Mouse (Mus musculus) neural tube, embryonic 15.5 days (tissue): ENCODE data around the gene Adcy7. TPM values are rescaled to one million over a fixed set of nuclear protein-coding genes. Genes with fewer than 3 reads are reported as not detected.
A peak's percentile ranks its signal among the peaks of the same experiment; 100 is the strongest.

Experiments used
- ATAC-seq: fragments of 200-750 bp; cut with Nextera tagmentation; 2 replicates; pipeline ENCODE4 v1.8.0; 2017; ENCODE audit warnings: mild to moderate bottlenecking, moderate TSS enrichment, moderate library complexity; ENCODE audit not compliant: low FRiP score
- H3K27ac ChIP-seq: fragments of 300-500 bp; sonication (generic); replicated peaks from 2 replicates; pipeline ENCODE4 v1.5.1; 2015; ENCODE audit warnings: mild to moderate bottlenecking, inconsistent platforms
- H3K27me3 ChIP-seq: fragments of 300-500 bp; sonication (generic); replicated peaks from 2 replicates; pipeline ENCODE4 v1.6.1; 2015; ENCODE audit warnings: inconsistent platforms
- H3K36me3 ChIP-seq: fragments of 300-500 bp; sonication (generic); 2 replicates; pipeline ENCODE4 v1.6.1; 2015; ENCODE audit warnings: inconsistent platforms
- H3K4me1 ChIP-seq: fragments of 300-500 bp; sonication (generic); 2 replicates; pipeline ENCODE4 v1.6.1; 2015; ENCODE audit warnings: inconsistent platforms
- H3K4me2 ChIP-seq: fragments of 300-500 bp; sonication (generic); 2 replicates; pipeline ENCODE4 v1.6.1; 2015; ENCODE audit warnings: inconsistent platforms, mild to moderate bottlenecking, moderate library complexity
- H3K4me3 ChIP-seq: fragments of 300-500 bp; sonication (generic); replicated peaks from 2 replicates; pipeline ENCODE4 v1.5.1; 2015; ENCODE audit warnings: mild to moderate bottlenecking, inconsistent platforms
- H3K9ac ChIP-seq: fragments of 300-500 bp; sonication (generic); replicated peaks from 2 replicates; pipeline ENCODE4 v1.6.1; 2015; ENCODE audit warnings: mild to moderate bottlenecking, inconsistent platforms
- H3K9me3 ChIP-seq: fragments of 300-500 bp; sonication (generic); replicated peaks from 2 replicates; pipeline ENCODE4 v1.6.1; 2016; ENCODE audit warnings: inconsistent platforms
- WGBS: fragments of 180-500 bp; shearing (Covaris S2); methylation state at CpG from one replicate; pipeline ENCODE4 v1.1.7; 2015; ENCODE audit warnings: mixed read lengths; 5-methylcytosine and 5-hydroxymethylcytosine counted together
- polyA plus RNA-seq: library from polyadenylated mRNA; unstranded; fragments of >200 nt; fragmentation: Nextera tagmentation; extraction: Ambion mirVana; gene quantifications from 2 replicates; pipeline ENCODE4 v1.2.1, GENCODE M21; 2015

Adcy7 gene
- 6.0 and 10.7 TPM in 2 replicates for polyA plus RNA-seq

GRCm38 (mm10) chr8:88272231-88273050 is at the start of gene Adcy7:
TSS of gene Adcy7 (plus strand) at chr8:88272403.
- Histone ChIP-seq H3K36me3 (no peaks in the 10 kb centered on the region), H3K4me3 (peak within 1 kb of the TSS; percentile 45), H3K9ac (peak within 1 kb of the TSS; percentile 54), H3K4me2 (peak within 1 kb of the TSS; percentile 82), H3K27ac (no peak within 1 kb of the TSS), H3K4me1 (peaks cover 15% of the 10 kb centered on the region), H3K9me3 (no peaks in the 10 kb centered on the region), H3K27me3 (peaks cover 12% of the 10 kb centered on the region)
- 3% methylated on average over 59 of the region's 64 CpGs for WGBS
- peak; percentile 50; the same call in 1 of the 2 replicates for ATAC-seq

GRCm38 (mm10) chr8:88225358-88225757 is 46.8 kb upstream of the Adcy7 start:
- no peak overlapping the region for H3K4me3 ChIP-seq
- H3K27ac ChIP-seq = peak overlapping the region; percentile 71
- H3K36me3 ChIP-seq = no peaks in the 10 kb centered on the region
- H3K9ac ChIP-seq = no peak overlapping the region; the same call in 1 of the 2 replicates
- 11% methylated on average over 5 of the region's 5 CpGs for WGBS
- H3K9me3 ChIP-seq = no peaks in the 10 kb centered on the region
- no peak; the same call in 1 of the 2 replicates for ATAC-seq
- H3K4me1 ChIP-seq = peaks cover 33% of the 10 kb centered on the region
- H3K27me3 ChIP-seq = no peaks in the 10 kb centered on the region
- H3K4me2 ChIP-seq = no peak overlapping the region

- no peak for ATAC-seq
- Histone ChIP-seq H3K4me1 (peaks cover 30% of the 10 kb centered on the region), H3K27me3 (no peaks in the 10 kb centered on the region), H3K4me2 (peak overlapping the region; percentile 28; the same call in 1 of the 2 replicates), H3K4me3 (no peak overlapping the region), H3K9ac (no peak overlapping the region), H3K9me3 (no peaks in the 10 kb centered on the region), H3K27ac (no peak overlapping the region), H3K36me3 (no peaks in the 10 kb centered on the region)
- WGBS = 55% methylated on average over 6 of the region's 6 CpGs
Measured at GRCm38 (mm10) chr8:88227851-88228250, 44.4 kb upstream of the Adcy7 start.

- no peaks in the 10 kb centered on the region for H3K9me3 ChIP-seq
- peak overlapping the region; percentile 28; the same call in 1 of the 2 replicates for H3K4me2 ChIP-seq
- H3K4me3 ChIP-seq = no peak overlapping the region
- H3K27ac ChIP-seq = no peak overlapping the region
- ATAC-seq = no peak
- WGBS = 38% methylated on average over 1 of the region's 1 CpGs
- no peaks in the 10 kb centered on the region for H3K27me3 ChIP-seq
- no peak overlapping the region for H3K9ac ChIP-seq
- H3K4me1 ChIP-seq = peaks cover 30% of the 10 kb centered on the region
- H3K36me3 ChIP-seq = no peaks in the 10 kb centered on the region
Measured at GRCm38 (mm10) chr8:88228286-88228685, 43.9 kb upstream of the Adcy7 start.

GRCm38 (mm10) chr8:88228800-88229199 is 43.4 kb upstream of the Adcy7 start:
- Histone ChIP-seq H3K27ac (no peak overlapping the region), H3K27me3 (no peaks in the 10 kb centered on the region), H3K4me2 (no peak overlapping the region), H3K36me3 (no peaks in the 10 kb centered on the region), H3K9me3 (no peaks in the 10 kb centered on the region), H3K4me3 (no peak overlapping the region), H3K4me1 (peaks cover 30% of the 10 kb centered on the region), H3K9ac (no peak overlapping the region)
- WGBS = no CpG with 5 or more reads among the region's 1 CpGs
- no peak for ATAC-seq

GRCm38 (mm10) chr8:88236666-88237065 is 35.5 kb upstream of the Adcy7 start:
- H3K4me3 ChIP-seq = no peak overlapping the region
- H3K9me3 ChIP-seq = no peaks in the 10 kb centered on the region
- ATAC-seq = no peak
- H3K36me3 ChIP-seq = no peaks in the 10 kb centered on the region
- H3K4me2 ChIP-seq = no peak overlapping the region
- H3K27ac ChIP-seq = no peak overlapping the region
- WGBS = 66% methylated on average over 2 of the region's 2 CpGs
- H3K4me1 ChIP-seq = peaks cover 20% of the 10 kb centered on the region
- H3K9ac ChIP-seq = no peak overlapping the region
- no peaks in the 10 kb centered on the region for H3K27me3 ChIP-seq

GRCm38 (mm10) chr8:88237606-88238005 is 34.6 kb upstream of the Adcy7 start:
- 88% methylated on average over 2 of the region's 2 CpGs for WGBS
- Histone ChIP-seq H3K4me2 (no peak overlapping the region), H3K27me3 (no peaks in the 10 kb centered on the region), H3K9me3 (no peaks in the 10 kb centered on the region), H3K27ac (no peak overlapping the region), H3K4me1 (peaks cover 22% of the 10 kb centered on the region), H3K9ac (no peak overlapping the region), H3K36me3 (no peaks in the 10 kb centered on the region), H3K4me3 (no peak overlapping the region)
- no peak for ATAC-seq

GRCm38 (mm10) chr8:88239277-88239676 is 32.9 kb upstream of the Adcy7 start:
- H3K36me3 ChIP-seq = peaks cover 3% of the 10 kb centered on the region
- H3K4me3 ChIP-seq = no peak overlapping the region
- 95% methylated on average over 5 of the region's 5 CpGs for WGBS
- no peak for ATAC-seq
- H3K4me2 ChIP-seq = no peak overlapping the region
- peaks cover 23% of the 10 kb centered on the region for H3K4me1 ChIP-seq
- no peak overlapping the region for H3K9ac ChIP-seq
- H3K27ac ChIP-seq = no peak overlapping the region
- H3K27me3 ChIP-seq = no peaks in the 10 kb centered on the region
- H3K9me3 ChIP-seq = no peaks in the 10 kb centered on the region

- Histone ChIP-seq H3K27me3 (no peaks in the 10 kb centered on the region), H3K4me1 (peaks cover 14% of the 10 kb centered on the region; the same call in 1 of the 2 replicates), H3K9ac (no peak overlapping the region), H3K9me3 (no peaks in the 10 kb centered on the region), H3K27ac (no peak overlapping the region), H3K4me3 (no peak overlapping the region), H3K4me2 (no peak overlapping the region), H3K36me3 (peaks cover 12% of the 10 kb centered on the region)
- no peak for ATAC-seq
- 90% methylated on average over 4 of the region's 4 CpGs for WGBS
Measured at GRCm38 (mm10) chr8:88241871-88242270, 30.3 kb upstream of the Adcy7 start.

- no peak overlapping the region for H3K9ac ChIP-seq
- 0 out of 2 replicates have a peak, but pooled peaks have one; percentile 78 for ATAC-seq
- 84% methylated on average over 4 of the region's 4 CpGs for WGBS
Measured at GRCm38 (mm10) chr8:88244298-88244697, 27.9 kb upstream of the Adcy7 start.

GRCm38 (mm10) chr8:88252791-88253190 is 19.4 kb upstream of the Adcy7 start:
- peaks cover 52% of the 10 kb centered on the region for H3K36me3 ChIP-seq
- no peak for ATAC-seq

More at GRCm38 (mm10) chr8:88244298-88244697, 27.9 kb upstream of the Adcy7 start:
- H3K9me3 ChIP-seq = no peaks in the 10 kb centered on the region
- no peak overlapping the region for H3K4me2 ChIP-seq
- H3K4me1 ChIP-seq = 0 out of 2 replicates have a peak, but pooled peaks cover 3% of the 10 kb centered on the region
- H3K36me3 ChIP-seq = peaks cover 25% of the 10 kb centered on the region
- H3K4me3 ChIP-seq = no peak overlapping the region
- H3K27ac ChIP-seq = no peak overlapping the region
- H3K27me3 ChIP-seq = no peaks in the 10 kb centered on the region

GRCm38 (mm10) chr8:88254957-88255356 is 17.2 kb upstream of the Adcy7 start:
- WGBS = 87% methylated on average over 7 of the region's 7 CpGs
- H3K4me2 ChIP-seq = no peak overlapping the region
- H3K36me3 ChIP-seq = peaks cover 43% of the 10 kb centered on the region
- no peaks in the 10 kb centered on the region for H3K9me3 ChIP-seq
- ATAC-seq = no peak
- H3K27me3 ChIP-seq = no peaks in the 10 kb centered on the region
- no peak overlapping the region for H3K9ac ChIP-seq
- H3K4me3 ChIP-seq = no peak overlapping the region
- H3K4me1 ChIP-seq = no peaks in the 10 kb centered on the region
- H3K27ac ChIP-seq = no peak overlapping the region

More at GRCm38 (mm10) chr8:88252791-88253190, 19.4 kb upstream of the Adcy7 start:
- Histone ChIP-seq H3K9me3 (no peaks in the 10 kb centered on the region), H3K27me3 (no peaks in the 10 kb centered on the region), H3K4me3 (no peak overlapping the region), H3K27ac (no peak overlapping the region), H3K9ac (no peak overlapping the region), H3K4me2 (no peak overlapping the region), H3K4me1 (no peaks in the 10 kb centered on the region)
- WGBS = 84% methylated on average over 3 of the region's 3 CpGs
